Mouse (Mus musculus) lung, postnatal 0 days (tissue): ENCODE measurements around the gene Gm7138.

Experiments used
- CTCF ChIP-seq: IDR thresholded peaks from 2 replicates; pipeline ENCODE4 v1.5.1; 2016; ENCODE audit warnings: antibody characterized with exemption, mild to moderate bottlenecking
- EP300 ChIP-seq: IDR thresholded peaks from 2 replicates; pipeline ENCODE4 v1.6.1; 2016; ENCODE audit warnings: antibody characterized with exemption, mild to moderate bottlenecking, control low read depth

DNA sequence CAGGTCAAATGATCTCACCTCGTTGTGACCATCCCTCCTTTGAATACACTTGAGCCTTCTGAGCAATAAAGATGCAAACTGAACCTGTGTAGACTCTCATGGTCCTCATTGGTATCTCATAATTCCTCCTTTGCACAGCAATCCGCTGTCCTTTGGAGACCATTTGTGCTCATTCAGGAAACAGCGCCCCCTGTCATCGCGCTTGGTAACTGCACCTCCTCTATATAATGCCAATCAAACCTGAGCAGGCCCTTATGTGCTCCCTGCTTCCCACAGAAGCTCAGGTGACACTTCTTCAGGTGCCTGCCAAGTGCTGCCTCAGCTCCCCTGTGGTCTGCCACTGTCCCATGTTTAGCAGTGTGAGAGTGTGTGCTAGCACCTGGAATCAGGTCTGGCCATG is 38.8 kb upstream of the Gm7138 start:
- TF ChIP-seq CTCF (peak; percentile 72), EP300 (no peak)
